Mouse (Mus musculus) liver, embryonic 14.5 days (tissue): ENCODE data around the gene Scnn1b.

ENCODE experiments used
- CTCF ChIP-seq: IDR thresholded peaks from 2 replicates; pipeline ENCODE4 v1.5.1; 2016; ENCODE audit warnings: antibody characterized with exemption, low read depth, control low read depth
- EP300 ChIP-seq: IDR thresholded peaks from 2 replicates; pipeline ENCODE4 v1.6.1; 2016; ENCODE audit warnings: antibody characterized with exemption, low read depth

DNA sequence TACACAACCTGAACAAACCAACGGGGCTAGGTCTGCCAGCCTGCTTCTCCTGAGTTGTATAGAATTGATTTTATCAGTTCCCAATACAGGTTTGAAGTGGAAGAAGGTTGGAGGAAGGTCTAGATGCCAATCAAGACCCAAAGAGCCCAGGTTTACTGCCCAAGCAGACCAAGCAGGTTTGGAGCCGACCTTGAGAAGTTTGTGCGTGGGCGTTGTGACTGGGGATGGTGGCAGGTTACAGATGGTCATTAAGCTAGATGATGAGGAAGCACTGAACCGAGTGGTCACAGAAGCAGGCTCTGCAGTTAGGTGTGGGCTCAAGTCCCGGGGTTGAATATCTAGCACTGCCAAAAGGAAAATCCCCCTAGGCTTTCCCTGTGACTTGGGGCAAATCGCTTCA, 9.9 kb downstream of the Scnn1b start:
- TF ChIP-seq CTCF (no peak), EP300 (no peak)
